Mouse (Mus musculus) E14TG2a.4 (cell line): ENCODE measurements around the gene Usp19.

Experiments
- CTCF ChIP-seq: conservative IDR thresholded peaks from 2 replicates; pipeline ENCODE4 v1.5.1; 2014; ENCODE audit warnings: low read length
- NANOG ChIP-seq: IDR thresholded peaks from 2 replicates; pipeline ENCODE4 v1.6.1; 2014; ENCODE audit warnings: borderline replicate concordance, low read length, mixed read lengths
- POU5F1 ChIP-seq: IDR thresholded peaks from 2 replicates; pipeline ENCODE4 v1.6.1; 2014; ENCODE audit warnings: low read length, borderline replicate concordance

DNA sequence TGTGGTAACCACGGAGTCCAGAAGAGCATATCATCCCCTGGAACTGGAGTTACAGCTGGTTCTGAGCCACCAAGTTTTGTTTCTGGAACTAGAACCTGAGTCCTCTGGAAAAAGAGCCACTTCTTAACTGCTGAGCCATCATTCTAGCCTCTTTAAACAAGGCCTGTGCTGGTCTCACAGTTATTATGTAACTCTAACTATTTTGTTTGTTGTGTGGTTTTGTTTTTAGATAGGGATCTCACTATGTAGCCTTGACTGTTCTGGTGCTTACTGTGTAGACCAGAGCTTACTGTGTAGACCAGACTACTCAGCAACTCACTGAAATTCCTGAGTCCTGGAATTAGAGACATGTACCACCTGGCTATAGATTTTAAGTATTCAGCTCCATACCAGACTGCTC, 56.5 kb downstream of the Usp19 start:
- TF ChIP-seq CTCF (no peak), POU5F1 (no peak), NANOG (no peak)
